Mouse (Mus musculus) testis, adult 2 months (tissue): ENCODE data around the gene Abhd6.

Experiments
- CTCF ChIP-seq: fragments of 200-500 bp; IDR thresholded peaks from 2 replicates; pipeline ENCODE4 v1.5.1; 2012; ENCODE audit warnings: low read depth, mild to moderate bottlenecking, inconsistent platforms, low read length, moderate library complexity; ENCODE audit not compliant: control insufficient read depth, insufficient read depth, insufficient replicate concordance
- POLR2A ChIP-seq: fragments of 200-500 bp; IDR thresholded peaks from 2 replicates; pipeline ENCODE4 v1.6.1; 2012; ENCODE audit warnings: low read depth, mild to moderate bottlenecking, inconsistent platforms, low read length, moderate library complexity; ENCODE audit not compliant: control insufficient read depth

DNA sequence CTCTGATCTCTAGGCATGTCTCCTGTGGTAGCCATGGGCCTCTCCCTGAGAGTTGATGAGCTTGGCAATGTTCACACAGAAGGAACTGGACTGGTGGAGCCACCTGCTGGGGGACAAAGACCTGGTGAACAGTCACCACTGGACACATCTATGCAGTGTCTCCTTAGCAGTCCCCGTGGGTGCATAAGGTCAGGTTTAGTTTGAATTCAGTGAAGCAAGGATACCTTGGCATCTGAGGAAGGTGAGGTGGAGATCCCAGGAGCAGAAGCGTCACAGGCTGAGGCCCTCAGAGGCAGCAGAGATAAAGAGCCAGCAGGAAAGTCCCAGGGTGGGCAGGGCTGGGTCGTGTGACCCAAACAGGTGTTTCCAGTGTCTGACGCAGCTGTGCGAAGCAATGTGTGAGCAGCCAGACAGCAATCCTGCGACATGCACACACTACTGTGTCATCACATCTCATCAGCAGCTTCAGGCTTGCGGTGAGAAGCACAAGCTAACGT is 8.4 kb upstream of the Abhd6 start, which contains the start of gene Dnase1l3:
- TF ChIP-seq CTCF (peak; percentile 31; the same call in 1 of the 2 replicates), POLR2A (no peak)
